Mouse (Mus musculus) liver, adult (tissue): ENCODE measurements around the gene Fat3.

Experiments
- GATA4 ChIP-seq: IDR thresholded peaks from 2 replicates; pipeline ENCODE4 v1.6.1; 2014; ENCODE audit warnings: mild to moderate bottlenecking, low read length; ENCODE audit not compliant: insufficient replicate concordance

Fat3 gene

DNA sequence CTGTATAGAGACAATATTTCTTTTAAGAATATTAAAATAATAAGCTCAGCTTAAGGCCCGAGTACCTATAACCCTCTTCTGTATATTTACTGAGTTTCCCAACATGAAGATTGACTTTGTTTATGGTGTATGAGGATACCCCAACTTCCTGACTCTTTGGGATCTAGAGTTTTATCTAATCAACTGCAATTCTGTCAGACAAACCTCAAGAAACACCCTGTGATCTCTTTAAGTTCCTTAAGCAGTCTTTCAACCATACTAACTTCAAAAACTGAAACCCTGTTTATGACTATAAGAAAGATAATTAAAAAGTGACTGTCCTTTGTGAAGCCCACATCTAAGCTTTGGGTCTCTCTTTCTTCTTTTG lies 546.8 kb downstream of the Fat3 start:
- TF ChIP-seq GATA4, result no peak

DNA sequence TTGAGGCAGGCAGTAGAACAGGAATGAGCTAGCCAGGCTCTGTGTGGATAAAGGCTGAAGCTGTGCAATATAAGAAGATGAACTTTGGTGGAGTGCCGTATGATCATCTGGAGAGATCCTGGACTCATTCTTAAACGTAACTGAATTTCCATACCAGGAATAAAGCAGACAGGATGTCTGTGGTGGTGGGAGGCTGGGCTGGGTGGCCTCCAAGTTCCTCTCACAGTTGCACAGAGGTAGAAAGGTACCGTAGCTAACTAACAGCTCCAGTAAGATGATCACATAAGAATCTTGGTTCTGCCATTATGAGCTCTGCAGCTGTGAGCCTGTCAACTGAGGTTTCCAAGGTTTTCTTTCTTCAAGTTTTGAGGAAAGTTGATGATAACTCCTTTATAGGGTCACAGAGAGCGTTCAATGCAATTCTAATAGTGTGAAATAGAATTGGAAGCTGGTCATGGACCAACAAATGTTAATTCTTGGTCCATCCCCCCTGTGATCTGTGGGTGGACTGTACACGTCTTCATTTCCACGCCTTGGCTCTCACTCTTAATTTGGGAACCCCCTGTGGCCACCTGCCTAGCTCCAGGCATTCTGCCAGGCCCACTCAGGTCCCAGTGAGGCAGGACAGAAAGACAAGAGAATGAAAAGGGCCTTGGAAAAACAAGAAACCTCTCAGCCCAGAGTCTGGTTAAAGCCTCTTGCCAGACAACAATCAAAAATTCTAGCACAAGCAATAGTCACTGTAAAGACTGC lies 547.3 kb downstream of the Fat3 start:
- no peak for TF ChIP-seq GATA4

DNA sequence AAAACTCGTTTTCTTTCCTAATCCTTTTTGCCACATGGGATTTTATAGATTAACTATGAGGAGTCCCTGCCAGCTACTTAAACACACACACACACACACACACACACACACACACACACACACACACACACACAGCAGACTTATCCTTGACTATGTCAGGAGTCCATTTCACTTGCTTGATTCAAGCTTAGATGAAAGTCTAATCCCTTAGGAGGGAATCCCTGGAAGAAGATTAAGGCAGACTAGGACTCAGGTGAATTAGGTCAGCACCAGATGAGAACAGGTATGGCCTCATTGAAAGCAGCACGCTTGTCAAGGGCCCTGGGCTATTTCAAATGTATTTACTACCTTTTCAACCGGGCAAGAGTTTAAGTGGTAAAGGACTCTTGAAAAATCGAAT lies 553.0 kb downstream of the Fat3 start:
- no peak for TF ChIP-seq GATA4

DNA sequence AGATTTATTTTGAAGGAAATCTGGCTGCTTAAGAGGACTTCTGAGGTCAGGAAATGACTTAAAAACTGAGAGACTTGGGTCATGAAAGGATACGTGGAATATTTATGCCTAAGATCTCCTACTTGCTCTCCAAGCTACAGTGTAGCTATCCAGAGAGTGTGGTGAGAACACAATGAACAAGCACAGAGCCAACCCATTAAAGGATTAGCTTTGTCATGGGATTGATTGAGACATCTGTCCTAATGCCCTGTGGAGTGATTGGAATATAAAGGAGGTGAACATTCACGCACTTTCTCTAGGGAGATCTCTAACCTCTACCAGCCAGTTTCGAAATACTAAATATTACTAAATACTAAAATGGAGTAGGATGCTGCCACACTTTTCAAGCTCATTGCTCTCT lies 556.9 kb downstream of the Fat3 start:
- no peak for TF ChIP-seq GATA4

DNA sequence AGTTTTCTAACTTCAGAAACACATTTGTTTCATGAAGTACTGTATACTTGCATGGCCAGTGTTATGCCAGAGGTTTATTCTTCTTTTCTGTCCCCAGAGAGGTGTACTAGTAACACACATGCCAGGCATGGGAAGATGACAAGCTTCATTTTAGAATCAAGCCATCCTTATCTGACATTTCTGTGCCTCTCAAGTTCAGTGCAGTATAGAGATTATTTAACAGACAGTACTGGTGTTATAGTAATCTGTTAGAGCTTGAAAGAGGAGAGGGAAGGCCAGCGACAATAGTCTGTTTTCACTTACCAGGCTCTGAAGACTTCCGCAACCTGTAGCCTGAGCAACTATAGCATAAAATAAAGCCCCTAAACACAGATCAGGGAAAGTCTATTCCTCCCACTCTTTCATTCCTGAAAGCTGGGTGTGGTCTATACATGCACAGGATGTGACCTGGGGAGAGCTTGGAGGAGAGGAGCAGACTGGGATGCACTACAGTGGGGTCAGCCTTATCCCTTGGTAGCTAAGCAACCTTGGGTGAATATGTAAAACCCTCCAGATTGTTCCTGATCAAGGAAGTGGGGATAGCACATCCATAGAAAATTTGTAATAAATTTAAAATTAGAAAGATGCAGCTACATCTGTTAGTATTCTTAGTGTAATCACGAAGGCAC lies 557.5 kb downstream of the Fat3 start:
- no peak for TF ChIP-seq GATA4

DNA sequence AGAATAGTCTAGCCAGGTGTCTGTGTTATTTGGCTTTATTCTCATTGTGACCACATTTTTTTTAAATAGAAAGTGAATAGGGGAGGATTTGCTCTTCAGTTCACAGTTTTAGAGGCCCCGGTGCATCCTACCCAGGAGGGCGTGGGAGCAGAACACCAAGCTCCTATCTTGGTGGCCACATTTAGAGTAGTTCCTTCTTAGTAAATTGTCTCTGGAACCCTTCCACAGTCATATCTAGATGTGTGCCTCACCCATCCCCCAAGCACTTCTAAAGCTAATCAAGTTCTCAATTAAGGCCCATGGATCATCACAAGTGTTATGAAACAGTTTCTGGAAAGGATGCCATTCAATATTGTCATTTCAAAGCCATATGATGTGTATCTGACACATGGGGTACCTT lies 559.3 kb downstream of the Fat3 start:
- no peak for TF ChIP-seq GATA4

DNA sequence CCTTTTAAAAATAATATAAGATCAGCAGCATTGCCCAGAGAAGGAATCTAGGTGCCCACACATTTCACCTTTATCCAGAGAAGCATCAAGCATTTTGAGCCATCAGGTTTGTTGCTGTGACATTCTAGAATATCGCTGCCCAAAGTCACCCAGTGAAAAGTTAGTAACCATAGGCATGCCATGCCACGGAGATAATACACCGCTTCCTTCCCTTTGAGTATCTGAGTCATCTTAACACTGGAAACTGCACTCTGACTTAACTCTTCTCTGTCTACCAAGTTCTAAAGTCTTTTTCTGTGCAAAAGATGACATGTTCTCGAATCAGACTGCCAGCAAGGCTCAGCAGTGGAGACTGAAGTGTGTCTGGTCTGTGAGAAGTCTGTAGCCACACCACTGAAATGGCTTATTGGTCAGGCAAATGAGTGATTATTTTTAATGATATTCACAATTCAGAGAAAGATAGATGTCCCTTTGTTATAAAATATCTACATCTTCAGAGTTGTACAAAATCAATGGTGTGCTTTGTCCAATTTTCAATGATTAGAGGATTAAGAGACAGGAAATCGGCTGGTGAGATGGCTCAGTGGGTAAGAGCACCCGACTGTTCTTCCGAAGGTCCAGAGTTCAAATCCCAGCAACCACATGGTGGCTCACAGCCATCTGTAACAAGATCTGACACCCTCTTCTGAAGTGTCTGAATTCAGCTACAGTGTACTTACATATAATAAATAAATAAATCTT lies 560.0 kb downstream of the Fat3 start:
- no peak for TF ChIP-seq GATA4

DNA sequence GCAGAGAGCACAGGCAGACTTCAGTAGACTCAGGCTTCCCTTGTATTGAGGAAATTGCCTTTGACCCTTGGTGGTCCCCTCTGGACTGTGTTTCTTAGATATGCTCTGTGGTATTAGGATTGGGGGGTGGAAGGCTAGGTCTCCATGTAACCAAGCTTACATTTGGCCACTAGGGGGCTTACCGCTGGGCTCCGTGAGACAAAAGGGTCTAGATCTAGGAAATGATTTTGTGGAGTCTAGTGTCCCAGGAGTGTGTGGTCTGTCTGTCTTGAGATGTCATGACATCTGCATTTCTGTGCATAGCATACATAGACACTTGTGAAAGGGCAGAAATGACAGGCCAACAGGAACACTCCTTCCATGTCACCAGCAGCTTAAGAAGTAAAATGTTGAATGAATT lies 561.5 kb downstream of the Fat3 start:
- TF ChIP-seq GATA4, result no peak

DNA sequence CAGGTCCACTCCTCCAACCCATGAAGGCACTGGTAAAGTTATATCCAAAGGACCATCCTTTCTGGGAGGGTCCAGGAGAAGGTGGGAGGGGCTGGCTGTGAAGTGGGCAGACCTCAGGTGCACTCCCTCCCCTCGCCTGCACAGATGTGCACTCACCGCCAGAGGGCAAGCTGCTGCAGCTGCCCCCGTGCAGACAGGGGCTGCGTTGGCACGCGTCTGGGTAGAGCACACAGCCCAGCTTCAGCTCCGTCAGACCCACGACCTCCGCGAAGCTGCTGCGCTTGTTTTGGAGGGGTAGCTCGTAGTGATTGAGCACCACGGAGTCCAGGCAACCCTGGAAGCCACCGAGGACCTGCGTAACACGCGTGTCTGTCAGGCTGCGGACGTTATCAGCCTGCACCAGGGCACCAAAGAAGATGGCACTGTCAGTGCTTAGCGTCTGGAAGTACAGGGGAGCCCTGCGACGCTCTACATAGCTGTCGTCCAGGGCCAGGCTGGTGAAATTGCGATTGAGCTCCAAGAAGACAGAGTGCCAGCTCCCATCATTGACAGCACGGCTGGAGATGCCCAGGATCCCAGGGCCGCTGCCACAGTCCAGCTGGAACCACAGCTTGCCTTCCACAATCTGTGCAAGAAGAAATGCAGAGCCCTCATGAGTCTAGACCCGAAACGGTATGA lies 563.1 kb downstream of the Fat3 start:
- TF ChIP-seq GATA4, result no peak

DNA sequence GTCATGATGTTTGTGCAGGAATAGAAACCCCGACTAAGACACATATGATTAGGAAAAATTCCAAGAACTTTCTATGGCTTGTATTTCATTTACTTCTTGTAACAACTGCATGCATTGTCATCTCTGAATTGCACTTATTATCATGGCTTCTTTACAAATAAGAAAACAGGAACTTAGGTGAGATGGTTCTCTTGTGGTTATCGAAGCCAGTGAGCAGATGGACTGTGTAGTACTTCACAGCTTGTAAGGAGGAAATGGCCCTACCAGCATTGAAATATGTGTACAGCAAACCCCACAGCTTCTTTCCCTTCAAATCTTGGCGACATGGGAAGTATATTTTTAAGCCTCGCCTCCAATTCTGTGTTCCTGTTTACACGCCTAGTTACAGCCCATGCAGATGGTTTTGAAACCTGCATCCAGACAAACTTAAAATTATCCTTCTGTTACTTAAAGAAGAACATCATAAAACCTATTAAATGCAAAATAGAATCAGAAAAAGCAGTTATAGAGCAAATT lies 570.1 kb downstream of the Fat3 start:
- TF ChIP-seq GATA4, result no peak

DNA sequence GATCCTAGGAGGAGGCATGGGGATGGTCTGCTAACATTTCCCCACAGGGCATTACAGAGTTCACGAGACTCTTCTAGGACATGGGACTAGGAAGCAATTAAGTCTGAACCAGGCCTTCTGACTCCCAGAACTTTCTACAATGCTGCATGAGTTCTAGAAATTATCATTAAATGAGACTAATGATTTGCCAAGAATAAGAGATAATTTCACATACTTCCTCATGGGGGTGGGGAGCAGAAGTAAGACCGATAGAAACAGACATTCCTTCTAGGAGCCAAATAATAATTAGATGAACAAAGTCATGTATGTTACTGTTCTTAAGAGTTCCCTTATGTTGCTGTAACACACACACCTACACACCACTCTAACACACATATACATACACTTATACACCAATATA lies 572.8 kb downstream of the Fat3 start:
- no peak for TF ChIP-seq GATA4

DNA sequence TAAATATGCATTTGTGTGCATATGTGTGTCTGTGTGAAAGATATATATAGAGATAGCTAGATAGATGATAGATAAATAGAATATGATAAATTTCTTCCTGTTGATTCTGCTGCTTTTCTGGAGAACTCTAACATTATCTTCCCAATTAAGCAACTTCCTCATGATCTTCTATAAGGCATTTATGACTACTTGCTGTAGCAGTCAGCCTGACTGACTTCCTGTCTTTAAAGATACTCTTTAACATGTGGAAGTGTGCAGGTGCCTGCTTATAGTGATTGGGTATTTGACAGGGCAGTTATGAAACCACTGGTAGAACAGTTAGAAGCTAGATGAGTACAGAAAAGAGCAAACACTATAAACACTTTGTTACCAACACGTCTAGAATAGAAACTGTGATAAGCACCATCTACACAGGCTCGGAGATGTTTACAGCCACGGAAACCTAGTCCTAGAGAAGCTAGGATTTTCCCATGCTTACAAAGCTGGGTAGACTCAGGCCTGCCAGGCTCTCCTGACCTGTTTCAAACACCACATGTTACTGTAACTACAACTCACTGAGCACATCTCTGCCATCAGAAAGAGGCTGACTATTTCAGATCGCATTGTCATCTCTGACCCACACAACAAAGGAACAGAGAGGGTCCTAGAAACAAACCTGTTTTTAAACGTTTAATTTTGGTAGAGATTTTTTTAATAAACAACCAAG lies 573.6 kb downstream of the Fat3 start:
- no peak for TF ChIP-seq GATA4

DNA sequence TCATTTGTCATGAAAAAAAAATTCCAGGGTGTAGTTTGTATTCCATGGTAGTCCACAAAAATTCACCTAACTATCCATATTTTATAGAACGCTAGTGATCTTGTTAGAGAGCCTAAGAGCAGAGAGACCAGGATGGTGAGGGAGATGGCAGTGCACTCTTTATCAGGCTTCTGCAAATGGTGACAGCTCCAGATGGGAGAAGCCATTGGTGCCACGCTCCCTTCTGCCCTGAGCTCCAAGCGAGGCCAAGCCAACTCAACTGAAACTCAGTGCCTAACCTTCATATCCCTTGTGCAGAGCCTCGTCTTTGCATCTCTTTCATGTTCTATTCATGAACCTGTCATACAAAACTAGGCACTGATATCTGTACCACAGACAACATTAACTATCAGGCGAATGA lies 575.8 kb downstream of the Fat3 start:
- TF ChIP-seq GATA4, result no peak

DNA sequence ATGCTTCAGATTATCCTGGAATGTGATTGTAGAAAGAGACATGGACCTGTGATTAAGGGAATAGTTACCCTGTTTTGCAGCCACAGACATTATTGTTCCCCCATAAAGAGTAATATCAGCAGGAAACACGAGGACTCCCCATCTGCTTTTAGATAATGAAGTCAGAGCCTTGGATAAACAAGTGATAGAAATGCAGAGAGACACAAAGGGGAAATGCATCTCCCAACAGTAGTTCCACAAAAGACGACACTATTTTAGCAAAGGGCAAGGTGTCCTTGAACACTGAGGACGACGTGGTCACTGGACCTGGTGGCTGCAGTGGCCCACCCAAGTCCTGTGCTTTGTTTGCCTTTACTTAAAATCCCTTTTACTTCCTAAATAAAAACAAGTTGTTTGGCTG lies 580.8 kb downstream of the Fat3 start:
- TF ChIP-seq GATA4, result no peak
